Mouse (Mus musculus): ENCODE results near the gene Akt3.

The Akt3 gene

GRCm38 (mm10) chr1:177231122-177231521 is 26.9 kb downstream of the Akt3 start:
- Histone ChIP-seq H3K9me3 (ENCODE audit: low read length) (peaks cover 8% of the 10 kb centered on the region; the same call in 1 of the 2 replicates), H3K36me3 (ENCODE audit: insufficient read depth, low read length) (no peaks in the 10 kb centered on the region), H3K4me3 (replicated peaks; ENCODE audit: low read length) (no peak overlapping the region), H3K27me3 (ENCODE audit: insufficient read depth, low read length) (no peaks in the 10 kb centered on the region), H3K4me1 (replicated peaks; ENCODE audit: low read depth, low read length) (no peaks in the 10 kb centered on the region)
- TF ChIP-seq POU5F1 (IDR thresholded peaks at IDR 0.05; ENCODE audit: borderline replicate concordance, low read length) (no peak), NANOG (IDR thresholded peaks at IDR 0.05; ENCODE audit: borderline replicate concordance, low read length) (no peak), CTCF (conservative IDR thresholded peaks at IDR 0.05; ENCODE audit: low read length) (no peak)

DNA sequence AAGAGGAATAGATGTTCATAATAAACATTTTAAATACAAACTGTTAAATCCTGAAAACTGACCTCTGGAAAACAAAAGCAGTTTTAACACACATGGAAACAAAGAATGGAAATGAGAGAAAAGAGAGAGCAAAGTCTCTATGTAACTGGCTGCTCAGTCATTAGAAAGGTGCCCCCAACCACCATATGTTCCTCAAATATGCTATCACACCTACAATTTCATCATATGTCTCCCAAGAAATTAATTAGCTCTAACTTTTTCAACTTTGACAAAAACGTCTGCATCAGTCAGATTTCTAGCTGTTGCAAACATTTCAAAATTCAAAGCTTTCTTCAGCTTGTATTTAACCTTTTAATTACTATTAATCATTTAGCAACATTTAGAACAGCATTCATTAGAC is 59.0 kb downstream of the Akt3 start:
- TF ChIP-seq NANOG (IDR thresholded peaks at IDR 0.05; ENCODE audit: borderline replicate concordance, low read length) (no peak), CTCF (conservative IDR thresholded peaks at IDR 0.05; ENCODE audit: low read length) (no peak), POU5F1 (IDR thresholded peaks at IDR 0.05; ENCODE audit: borderline replicate concordance, low read length) (no peak)
- no peaks in the 10 kb centered on the region for H3K9me3 ChIP-seq (ENCODE audit: low read length)
- no peaks in the 10 kb centered on the region for H3K27me3 ChIP-seq (ENCODE audit: insufficient read depth, low read length)
- no peaks in the 10 kb centered on the region for H3K36me3 ChIP-seq (ENCODE audit: insufficient read depth, low read length)
- H3K4me3 ChIP-seq (replicated peaks; ENCODE audit: low read length): no peak overlapping the region
- H3K4me1 ChIP-seq (replicated peaks; ENCODE audit: low read depth, low read length): no peaks in the 10 kb centered on the region

- TF ChIP-seq POU5F1 (IDR thresholded peaks at IDR 0.05; ENCODE audit: borderline replicate concordance, low read length) (no peak), CTCF (conservative IDR thresholded peaks at IDR 0.05; ENCODE audit: low read length) (no peak), NANOG (IDR thresholded peaks at IDR 0.05; ENCODE audit: borderline replicate concordance, low read length) (no peak)
- Histone ChIP-seq H3K36me3 (ENCODE audit: insufficient read depth, low read length) (no peaks in the 10 kb centered on the region), H3K4me3 (replicated peaks; ENCODE audit: low read length) (no peak overlapping the region), H3K27me3 (ENCODE audit: insufficient read depth, low read length) (no peaks in the 10 kb centered on the region), H3K4me1 (replicated peaks; ENCODE audit: low read depth, low read length) (no peaks in the 10 kb centered on the region), H3K9me3 (ENCODE audit: low read length) (no peaks in the 10 kb centered on the region)
Measured at GRCm38 (mm10) chr1:177195224-177195623, 62.8 kb downstream of the Akt3 start.

DNA sequence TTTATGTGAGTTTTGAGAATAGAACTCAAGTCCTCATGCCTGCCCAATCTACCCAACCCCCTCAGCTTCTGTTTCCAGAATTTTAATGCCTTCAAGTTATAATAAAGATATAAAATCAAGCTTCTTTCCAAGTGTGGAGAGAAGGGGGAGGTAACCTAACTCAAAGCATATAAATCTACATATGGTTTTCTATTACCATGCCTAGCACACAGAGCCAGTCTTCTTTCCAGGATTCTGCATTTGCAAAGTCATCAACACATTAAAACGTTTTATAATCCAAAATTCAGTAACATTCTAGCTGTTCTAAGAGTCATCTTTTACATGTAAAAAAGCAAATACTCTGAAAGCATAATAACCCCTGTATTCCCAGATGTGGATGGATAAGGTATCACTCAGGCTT is 63.7 kb downstream of the Akt3 start:
- no peaks in the 10 kb centered on the region for H3K36me3 ChIP-seq (ENCODE audit: insufficient read depth, low read length)
- no peak overlapping the region for H3K4me3 ChIP-seq (replicated peaks; ENCODE audit: low read length)
- H3K4me1 ChIP-seq (replicated peaks; ENCODE audit: low read depth, low read length): no peaks in the 10 kb centered on the region
- H3K9me3 ChIP-seq (ENCODE audit: low read length): no peaks in the 10 kb centered on the region
- H3K27me3 ChIP-seq (ENCODE audit: insufficient read depth, low read length): no peaks in the 10 kb centered on the region
- no peak for TF ChIP-seq NANOG (IDR thresholded peaks at IDR 0.05; ENCODE audit: borderline replicate concordance, low read length)
- no peak for TF ChIP-seq POU5F1 (IDR thresholded peaks at IDR 0.05; ENCODE audit: borderline replicate concordance, low read length)
- no peak for TF ChIP-seq CTCF (conservative IDR thresholded peaks at IDR 0.05; ENCODE audit: low read length)

GRCm38 (mm10) chr1:177191623-177192022 is 66.4 kb downstream of the Akt3 start:
- H3K36me3 ChIP-seq (ENCODE audit: insufficient read depth, low read length): no peaks in the 10 kb centered on the region
- no peaks in the 10 kb centered on the region for H3K27me3 ChIP-seq (ENCODE audit: insufficient read depth, low read length)
- no peaks in the 10 kb centered on the region for H3K4me1 ChIP-seq (replicated peaks; ENCODE audit: low read depth, low read length)
- TF ChIP-seq NANOG (IDR thresholded peaks at IDR 0.05; ENCODE audit: borderline replicate concordance, low read length) (no peak), CTCF (conservative IDR thresholded peaks at IDR 0.05; ENCODE audit: low read length) (no peak), POU5F1 (IDR thresholded peaks at IDR 0.05; ENCODE audit: borderline replicate concordance, low read length) (no peak)
- H3K4me3 ChIP-seq (replicated peaks; ENCODE audit: low read length): no peak overlapping the region
- H3K9me3 ChIP-seq (ENCODE audit: low read length): no peaks in the 10 kb centered on the region

DNA sequence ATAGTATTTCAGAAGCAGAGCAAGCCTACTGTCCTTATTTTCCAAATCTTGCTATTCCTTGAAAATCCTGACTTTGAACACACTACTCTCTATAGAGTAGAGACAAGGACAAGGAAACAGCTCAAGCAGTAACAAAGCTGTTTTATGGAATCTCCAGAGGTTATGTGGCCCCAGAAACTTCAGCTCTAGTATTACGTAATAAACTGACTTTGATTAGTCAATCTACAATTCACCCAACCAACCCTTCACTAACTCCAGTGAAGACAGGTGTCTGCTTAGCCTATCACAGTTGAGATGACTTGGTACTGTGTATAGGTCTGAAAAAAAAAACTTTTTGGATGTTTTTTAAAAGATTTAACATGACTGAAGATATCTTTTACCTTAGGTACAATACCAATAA is 67.6 kb downstream of the Akt3 start:
- no peaks in the 10 kb centered on the region for H3K9me3 ChIP-seq (ENCODE audit: low read length)
- no peaks in the 10 kb centered on the region for H3K36me3 ChIP-seq (ENCODE audit: insufficient read depth, low read length)
- H3K27me3 ChIP-seq (ENCODE audit: insufficient read depth, low read length): no peaks in the 10 kb centered on the region
- no peaks in the 10 kb centered on the region for H3K4me1 ChIP-seq (replicated peaks; ENCODE audit: low read depth, low read length)
- no peak for TF ChIP-seq NANOG (IDR thresholded peaks at IDR 0.05; ENCODE audit: borderline replicate concordance, low read length)
- TF ChIP-seq POU5F1 (IDR thresholded peaks at IDR 0.05; ENCODE audit: borderline replicate concordance, low read length): no peak
- TF ChIP-seq CTCF (conservative IDR thresholded peaks at IDR 0.05; ENCODE audit: low read length): no peak
- H3K4me3 ChIP-seq (replicated peaks; ENCODE audit: low read length): no peak overlapping the region

DNA sequence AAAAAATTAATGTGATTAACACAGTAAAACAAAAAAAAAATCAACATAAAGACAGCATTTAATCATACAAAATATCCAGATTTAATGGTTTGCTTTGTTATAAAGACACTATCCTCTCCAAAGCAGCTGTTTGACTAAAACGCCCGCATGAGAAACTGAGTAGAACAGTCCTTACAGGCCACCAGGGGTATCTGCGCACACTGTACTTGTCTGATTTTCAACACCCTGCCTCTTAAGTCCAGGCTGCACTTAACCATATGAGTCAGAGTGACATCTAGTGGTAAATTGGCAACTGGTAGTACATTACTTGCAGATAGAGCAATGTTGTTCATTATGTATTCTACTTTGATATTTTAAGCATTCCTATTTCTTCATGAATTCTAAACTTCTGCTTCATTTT is 69.3 kb downstream of the Akt3 start:
- Histone ChIP-seq H3K27me3 (ENCODE audit: insufficient read depth, low read length) (no peaks in the 10 kb centered on the region), H3K4me1 (replicated peaks; ENCODE audit: low read depth, low read length) (no peaks in the 10 kb centered on the region), H3K36me3 (ENCODE audit: insufficient read depth, low read length) (no peaks in the 10 kb centered on the region), H3K9me3 (ENCODE audit: low read length) (no peaks in the 10 kb centered on the region), H3K4me3 (replicated peaks; ENCODE audit: low read length) (no peak overlapping the region)
- TF ChIP-seq POU5F1 (IDR thresholded peaks at IDR 0.05; ENCODE audit: borderline replicate concordance, low read length): no peak
- TF ChIP-seq NANOG (IDR thresholded peaks at IDR 0.05; ENCODE audit: borderline replicate concordance, low read length): no peak
- TF ChIP-seq CTCF (conservative IDR thresholded peaks at IDR 0.05; ENCODE audit: low read length): peak; percentile 54

DNA sequence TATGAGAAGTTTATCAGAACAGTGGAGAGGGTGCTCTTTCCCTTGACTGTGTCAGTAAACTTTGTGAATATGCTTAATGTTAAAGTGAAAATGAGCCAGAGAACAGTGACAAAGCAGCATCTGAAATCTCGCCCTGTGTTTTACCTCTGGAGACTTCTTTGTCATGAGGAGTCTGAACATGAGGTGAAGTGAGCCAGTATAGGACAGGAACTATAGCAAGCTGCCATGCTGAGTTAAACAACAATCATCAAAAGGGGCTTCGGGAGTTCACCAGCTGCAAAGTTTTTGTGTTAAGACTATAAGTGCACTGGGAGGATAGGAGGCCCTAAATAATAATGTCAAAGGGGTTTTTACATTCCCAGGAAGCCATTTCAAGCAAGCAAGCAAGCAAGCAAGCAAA is 71.3 kb downstream of the Akt3 start:
- no peaks in the 10 kb centered on the region for H3K27me3 ChIP-seq (ENCODE audit: insufficient read depth, low read length)
- H3K36me3 ChIP-seq (ENCODE audit: insufficient read depth, low read length): no peaks in the 10 kb centered on the region

DNA sequence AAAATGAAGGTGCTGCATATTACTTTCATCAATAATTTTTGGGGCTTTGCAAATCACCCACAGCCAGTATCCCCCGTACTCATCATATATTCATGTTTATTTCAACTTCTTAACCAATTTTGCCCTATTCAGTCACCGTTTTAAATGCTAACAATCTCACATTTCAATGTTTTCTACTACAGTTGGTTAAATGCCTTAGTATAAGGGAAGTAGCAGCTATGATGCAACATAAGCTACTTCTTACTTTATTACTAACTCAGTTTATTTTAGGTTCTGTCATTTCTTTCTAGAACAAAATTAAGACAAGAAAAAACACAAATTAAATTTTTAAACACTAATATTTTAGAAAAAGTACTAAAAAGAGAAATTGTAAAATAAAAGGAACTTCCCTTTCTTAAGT is 78.4 kb downstream of the Akt3 start:
- TF ChIP-seq CTCF (conservative IDR thresholded peaks at IDR 0.05; ENCODE audit: low read length) (no peak), POU5F1 (IDR thresholded peaks at IDR 0.05; ENCODE audit: borderline replicate concordance, low read length) (no peak), NANOG (IDR thresholded peaks at IDR 0.05; ENCODE audit: borderline replicate concordance, low read length) (no peak)
- Histone ChIP-seq H3K36me3 (ENCODE audit: insufficient read depth, low read length) (no peaks in the 10 kb centered on the region), H3K27me3 (ENCODE audit: insufficient read depth, low read length) (no peaks in the 10 kb centered on the region), H3K4me3 (replicated peaks; ENCODE audit: low read length) (no peak overlapping the region), H3K4me1 (replicated peaks; ENCODE audit: low read depth, low read length) (no peaks in the 10 kb centered on the region), H3K9me3 (ENCODE audit: low read length) (no peaks in the 10 kb centered on the region)

More for the DNA sequence above, 71.3 kb downstream of the Akt3 start:
- H3K4me1 ChIP-seq (replicated peaks; ENCODE audit: low read depth, low read length): no peaks in the 10 kb centered on the region
- H3K9me3 ChIP-seq (ENCODE audit: low read length): no peaks in the 10 kb centered on the region
- TF ChIP-seq CTCF (conservative IDR thresholded peaks at IDR 0.05; ENCODE audit: low read length) (no peak), NANOG (IDR thresholded peaks at IDR 0.05; ENCODE audit: borderline replicate concordance, low read length) (no peak), POU5F1 (IDR thresholded peaks at IDR 0.05; ENCODE audit: borderline replicate concordance, low read length) (no peak)
- H3K4me3 ChIP-seq (replicated peaks; ENCODE audit: low read length): no peak overlapping the region

Measured in E14TG2a.4 (cell line).